Mouse (Mus musculus) lung, embryonic 14.5 days (tissue): ENCODE data around the gene Cdan1. TPM values are rescaled to one million over a fixed set of nuclear protein-coding genes. Genes with fewer than 3 reads are reported as not detected.

ENCODE experiments used
- ATAC-seq: fragments of 200-750 bp; cut with Nextera tagmentation; 2 replicates; pipeline ENCODE4 v1.8.0; 2017; ENCODE audit warnings: mild to moderate bottlenecking, moderate TSS enrichment, moderate library complexity; ENCODE audit not compliant: insufficient read depth
- DNase-seq: peaks from one replicate; pipeline ENCODE4 v3.0.0-alpha.2; 2015
- H3K27ac ChIP-seq: fragments of 300-500 bp; sonication (generic); 2 replicates; pipeline ENCODE4 v1.5.1; 2014; ENCODE audit warnings: low read depth, mild to moderate bottlenecking, moderate library complexity
- H3K27me3 ChIP-seq: fragments of 300-500 bp; sonication (generic); 2 replicates; pipeline ENCODE4 v1.6.1; 2014; ENCODE audit warnings: low read length, control low read depth; ENCODE audit not compliant: insufficient read depth
- H3K36me3 ChIP-seq: fragments of 300-500 bp; sonication (generic); 2 replicates; pipeline ENCODE4 v1.6.1; 2014; ENCODE audit warnings: control low read depth; ENCODE audit not compliant: insufficient read depth
- H3K4me1 ChIP-seq: fragments of 300-500 bp; sonication (generic); 2 replicates; pipeline ENCODE4 v1.6.1; 2014; ENCODE audit warnings: antibody characterized with exemption, control low read depth; ENCODE audit not compliant: insufficient read depth
- H3K4me2 ChIP-seq: fragments of 300-500 bp; sonication (generic); 2 replicates; pipeline ENCODE4 v1.6.1; 2014; ENCODE audit warnings: mild to moderate bottlenecking
- H3K4me3 ChIP-seq: fragments of 300-500 bp; sonication (generic); 2 replicates; pipeline ENCODE4 v1.5.1; 2014; ENCODE audit warnings: low read depth, low read length
- H3K9ac ChIP-seq: fragments of 300-500 bp; sonication (generic); 2 replicates; pipeline ENCODE4 v1.6.1; 2014
- H3K9me3 ChIP-seq: fragments of 300-500 bp; sonication (generic); 2 replicates; pipeline ENCODE4 v1.6.1; 2016; ENCODE audit warnings: low read depth, low read length, control low read depth
- CTCF ChIP-seq: IDR thresholded peaks from 2 replicates; pipeline ENCODE4 v1.5.1; 2016; ENCODE audit warnings: antibody characterized with exemption, low read depth
- WGBS: fragments of 180-500 bp; shearing (Covaris S2); extraction: QIAGEN DNeasy Blood & Tissue Kit; methylation state at CpG from one replicate; pipeline ENCODE4 v1.1.7; 2014; 5-methylcytosine and 5-hydroxymethylcytosine counted together
- polyA plus RNA-seq: library from polyadenylated mRNA; unstranded; fragments of >200 nt; fragmentation: Nextera tagmentation; extraction: Ambion mirVana; gene quantifications from 2 replicates; pipeline ENCODE4 v1.2.1, GENCODE M21; 2014

Cdan1 gene
- polyA plus RNA-seq, 1 experiment from 2014 or later, result 10.7 TPM

DNA sequence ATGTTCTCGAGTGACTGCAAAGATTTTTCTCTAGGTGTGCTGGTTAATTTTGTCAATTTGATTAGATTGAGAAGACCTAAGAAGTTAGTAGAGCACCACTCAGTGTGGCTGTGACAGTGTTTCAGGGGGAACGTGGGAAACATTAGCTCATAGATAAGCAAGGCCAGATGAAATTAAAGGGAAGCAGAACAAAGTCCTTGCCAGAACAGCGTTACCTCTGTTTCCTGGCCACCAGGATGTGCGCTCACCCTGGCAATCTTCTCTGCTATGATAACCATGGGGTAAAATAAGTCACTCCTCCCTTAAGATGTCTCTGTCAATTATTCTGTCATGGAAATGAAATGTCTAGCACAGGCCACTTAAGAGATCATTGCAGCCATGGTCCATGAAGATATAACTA lies 5.9 kb downstream of the Cdan1 start:
- ATAC-seq (no peak), DNase-seq (no peak)
- H3K36me3 ChIP-seq, result no peaks in the 10 kb centered on the region
- no peak for TF ChIP-seq CTCF
- H3K9ac ChIP-seq, result no peak overlapping the region
- H3K27ac ChIP-seq, result no peak overlapping the region
- H3K4me3 ChIP-seq, result no peak overlapping the region
- no peak overlapping the region for H3K4me2 ChIP-seq
- no peaks in the 10 kb centered on the region for H3K9me3 ChIP-seq
- H3K27me3 ChIP-seq, result no peaks in the 10 kb centered on the region
- 76% methylated on average over 4 of the region's 4 CpGs for WGBS
- H3K4me1 ChIP-seq, result 0 out of 2 replicates have a peak, but pooled peaks cover under 1% of the 10 kb centered on the region

DNA sequence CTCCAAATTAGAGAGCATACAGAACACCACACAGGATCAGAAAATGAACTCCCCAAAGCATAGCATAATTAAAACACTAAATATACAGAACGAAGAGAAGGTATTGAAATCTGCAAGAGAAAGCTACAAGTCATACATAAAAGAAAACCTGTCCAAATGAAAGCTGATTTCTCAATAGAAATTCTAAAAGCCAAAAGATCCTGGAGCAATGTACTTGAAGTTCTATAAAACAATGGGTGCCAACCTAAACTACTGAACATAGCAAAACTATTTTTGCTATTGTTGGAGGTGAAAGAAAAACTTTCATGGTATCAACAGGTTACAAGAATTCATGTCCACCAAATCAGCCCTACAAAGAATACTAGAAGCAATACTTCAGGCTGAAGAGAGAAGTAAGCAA lies 8.7 kb downstream of the Cdan1 start:
- no peaks in the 10 kb centered on the region for H3K9me3 ChIP-seq
- ATAC-seq, result no peak
- no peak for TF ChIP-seq CTCF
- no peaks in the 10 kb centered on the region for H3K27me3 ChIP-seq
- DNase-seq, result no peak
- no peaks in the 10 kb centered on the region for H3K4me1 ChIP-seq
- no peaks in the 10 kb centered on the region for H3K36me3 ChIP-seq
- WGBS, result 77% methylated on average over 1 of the region's 1 CpGs
- H3K4me3 ChIP-seq, result no peak overlapping the region
- H3K4me2 ChIP-seq, result no peak overlapping the region
- no peak overlapping the region for H3K27ac ChIP-seq
- H3K9ac ChIP-seq, result no peak overlapping the region

DNA sequence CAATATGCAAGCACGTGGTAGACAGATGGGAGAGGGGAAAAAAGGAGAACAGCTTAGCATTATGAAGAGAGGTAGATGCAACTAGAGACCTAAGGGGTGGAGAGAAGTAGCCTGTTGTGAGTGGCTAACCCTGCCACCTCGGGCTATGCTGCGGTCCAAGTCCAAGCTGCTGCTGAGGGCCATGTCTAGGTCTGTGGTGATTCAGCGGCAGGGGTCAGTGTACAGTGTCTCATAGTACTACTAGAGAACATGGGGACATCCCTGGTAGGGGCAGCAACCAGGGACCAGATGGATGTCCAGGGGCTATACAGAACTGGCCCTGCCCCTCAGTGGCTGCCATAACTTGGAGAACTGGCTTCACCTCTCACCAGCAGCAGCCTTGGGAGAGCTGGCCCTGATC lies 14.8 kb downstream of the Cdan1 start:
- H3K36me3 ChIP-seq, result no peaks in the 10 kb centered on the region
- no peak overlapping the region for H3K4me2 ChIP-seq
- no peak for TF ChIP-seq CTCF
- DNase-seq (no peak), ATAC-seq (no peak)
- WGBS, result 96% methylated on average over 4 of the region's 4 CpGs
- no peaks in the 10 kb centered on the region for H3K4me1 ChIP-seq
- H3K4me3 ChIP-seq, result no peak overlapping the region
- no peak overlapping the region for H3K9ac ChIP-seq
- H3K27me3 ChIP-seq, result no peaks in the 10 kb centered on the region
- H3K9me3 ChIP-seq, result no peaks in the 10 kb centered on the region
- H3K27ac ChIP-seq, result no peak overlapping the region

DNA sequence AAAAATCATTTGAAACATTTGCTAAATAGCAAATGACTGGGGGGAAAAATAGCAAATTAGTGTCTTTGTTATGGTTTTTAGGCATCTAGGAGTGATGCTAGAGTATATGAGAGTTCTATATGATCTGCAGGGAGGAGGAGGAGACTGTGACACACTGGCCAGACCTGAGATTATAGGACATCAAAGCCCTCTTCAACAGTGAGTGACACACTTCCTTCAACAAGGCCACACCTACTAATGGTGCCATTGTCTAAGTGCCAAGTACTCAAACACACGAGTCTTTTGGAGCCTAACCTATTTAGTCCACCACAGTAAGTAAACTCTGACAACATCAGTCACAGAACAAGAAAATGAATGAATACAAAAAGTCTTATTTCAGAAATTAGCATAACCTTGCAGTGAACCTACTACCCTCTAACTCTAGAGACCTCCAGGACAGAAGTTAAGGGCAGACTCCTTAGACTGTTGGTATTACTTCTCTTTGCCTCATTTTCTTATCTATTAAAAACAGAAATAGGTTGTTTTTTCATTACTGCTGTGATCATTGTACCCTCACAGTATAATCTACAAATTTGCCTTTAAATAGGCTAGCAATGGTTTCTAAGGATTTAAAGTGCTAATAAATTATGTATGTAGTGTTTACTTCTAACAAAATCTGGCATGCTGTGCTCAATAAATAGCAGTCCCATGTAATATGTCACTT lies 22.8 kb downstream of the Cdan1 start:
- no peak overlapping the region for H3K9ac ChIP-seq
- WGBS, result 38% methylated on average over 1 of the region's 1 CpGs
- ATAC-seq (no peak), DNase-seq (no peak)
- H3K27me3 ChIP-seq, result no peaks in the 10 kb centered on the region
- TF ChIP-seq CTCF, result no peak
- no peak overlapping the region for H3K4me2 ChIP-seq
- H3K9me3 ChIP-seq, result no peaks in the 10 kb centered on the region
- no peaks in the 10 kb centered on the region for H3K36me3 ChIP-seq
- no peaks in the 10 kb centered on the region for H3K4me1 ChIP-seq
- no peak overlapping the region for H3K4me3 ChIP-seq
- no peak overlapping the region for H3K27ac ChIP-seq

DNA sequence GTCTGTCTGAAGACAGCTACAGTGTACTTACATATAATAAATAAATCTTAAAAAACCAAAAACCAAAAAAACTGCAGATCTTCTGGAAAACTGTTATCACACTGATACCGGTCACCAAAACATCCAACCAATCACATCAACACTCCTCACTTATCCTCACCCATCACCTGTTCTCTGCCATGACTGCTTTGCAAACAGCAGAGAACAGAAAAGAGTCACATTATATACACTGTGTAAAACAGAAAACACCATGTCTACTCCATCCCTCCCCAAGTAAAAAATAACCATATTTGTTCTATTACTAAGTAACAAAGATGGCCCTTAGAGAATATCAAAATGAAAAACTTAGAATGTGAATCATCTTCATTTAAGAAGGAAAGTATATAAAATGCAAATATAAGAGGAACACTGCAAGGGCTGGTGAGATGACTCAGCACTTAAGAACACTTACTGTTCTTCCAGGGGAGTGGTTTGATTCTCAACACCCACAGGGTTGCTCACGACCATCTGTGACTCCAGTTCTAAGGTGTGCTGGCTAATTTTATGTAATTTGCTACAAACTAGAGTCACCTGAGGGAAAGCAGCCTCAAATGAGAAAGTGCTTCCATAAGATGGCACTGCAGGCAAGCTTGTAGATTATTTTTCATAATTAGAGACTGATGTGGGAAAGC lies 79.5 kb downstream of the Cdan1 start:
- Histone ChIP-seq H3K27me3 (no peaks in the 10 kb centered on the region), H3K9me3 (no peaks in the 10 kb centered on the region), H3K36me3 (0 out of 2 replicates have a peak, but pooled peaks cover 6% of the 10 kb centered on the region), H3K9ac (no peak overlapping the region), H3K27ac (no peak overlapping the region), H3K4me3 (no peak overlapping the region), H3K4me1 (no peaks in the 10 kb centered on the region), H3K4me2 (no peak overlapping the region)
- no peak for ATAC-seq
- TF ChIP-seq CTCF, result no peak
- DNase-seq, result no peak
- 84% methylated on average over 2 of the region's 2 CpGs for WGBS

DNA sequence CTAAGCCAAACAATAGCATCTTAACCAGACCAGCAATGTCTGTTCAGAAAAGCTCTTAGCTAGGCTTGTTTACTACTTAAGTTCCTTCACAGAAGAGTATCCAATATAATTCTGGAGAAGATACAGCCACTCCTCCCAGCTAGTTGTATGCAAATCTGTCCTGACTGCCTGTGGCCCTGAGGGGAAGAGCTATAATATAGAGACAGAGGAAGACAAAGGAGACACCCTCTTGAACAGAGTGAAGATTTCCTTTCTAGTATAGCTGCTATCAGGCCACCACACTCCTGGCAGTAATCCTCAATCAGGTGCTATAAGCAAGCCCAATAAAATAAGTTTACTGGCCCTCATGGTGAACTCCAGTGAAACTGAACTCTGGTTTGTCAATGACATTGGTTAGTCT lies 88.0 kb downstream of the Cdan1 start:
- TF ChIP-seq CTCF, result no peak
- H3K4me2 ChIP-seq, result no peak overlapping the region

DNA sequence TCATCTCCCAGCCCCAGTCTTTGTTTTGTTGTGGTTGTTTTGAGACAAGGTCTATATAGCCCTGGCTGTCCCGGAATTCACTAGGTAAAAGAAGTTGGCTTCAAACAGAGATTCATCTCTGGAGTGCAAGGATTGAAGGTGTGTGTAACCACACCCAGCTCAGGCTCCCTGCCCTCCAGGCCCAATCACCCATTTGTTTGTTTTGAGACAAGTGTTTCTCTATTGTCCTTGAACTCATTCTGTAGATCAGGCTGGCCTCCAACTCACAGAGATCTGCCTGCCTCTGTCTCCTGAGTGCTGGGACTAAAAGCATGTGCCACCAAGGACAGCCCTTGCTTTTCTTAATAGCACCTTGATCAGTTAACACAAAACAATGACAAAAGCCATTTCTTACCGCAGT lies 101.9 kb downstream of the Cdan1 start:
- Histone ChIP-seq H3K4me3 (no peak overlapping the region), H3K27me3 (no peaks in the 10 kb centered on the region), H3K4me2 (no peak overlapping the region), H3K36me3 (peaks cover 25% of the 10 kb centered on the region), H3K9me3 (no peaks in the 10 kb centered on the region), H3K4me1 (no peaks in the 10 kb centered on the region), H3K9ac (no peak overlapping the region), H3K27ac (no peak overlapping the region)
- no peak for DNase-seq
- WGBS, result 88% methylated on average over 2 of the region's 2 CpGs
- no peak for ATAC-seq
- no peak for TF ChIP-seq CTCF

More for the DNA sequence above, 88.0 kb downstream of the Cdan1 start:
- Histone ChIP-seq H3K27ac (no peak overlapping the region), H3K9me3 (no peaks in the 10 kb centered on the region), H3K36me3 (peaks cover 6% of the 10 kb centered on the region; the same call in 1 of the 2 replicates), H3K4me1 (no peaks in the 10 kb centered on the region), H3K27me3 (no peaks in the 10 kb centered on the region), H3K9ac (no peak overlapping the region), H3K4me3 (no peak overlapping the region)
- no peak for ATAC-seq
- DNase-seq, result no peak
